Mouse (Mus musculus) kidney, postnatal 25 days (tissue): ENCODE measurements around the gene Upk3a.

Source experiments
- DNase-seq, 2 experiments: peaks; one replicate each; pipeline ENCODE4 v3.0.0; 2021; ENCODE audit warnings: mixed read lengths in 2 of 2

The Upk3a gene

GRCm38 (mm10) chr15:85016951-85017664, at the start of gene Upk3a:
Upk3a (plus strand) TSS chr15:85017141.
- peak; percentile 64 to 82 for DNase-seq

DNA sequence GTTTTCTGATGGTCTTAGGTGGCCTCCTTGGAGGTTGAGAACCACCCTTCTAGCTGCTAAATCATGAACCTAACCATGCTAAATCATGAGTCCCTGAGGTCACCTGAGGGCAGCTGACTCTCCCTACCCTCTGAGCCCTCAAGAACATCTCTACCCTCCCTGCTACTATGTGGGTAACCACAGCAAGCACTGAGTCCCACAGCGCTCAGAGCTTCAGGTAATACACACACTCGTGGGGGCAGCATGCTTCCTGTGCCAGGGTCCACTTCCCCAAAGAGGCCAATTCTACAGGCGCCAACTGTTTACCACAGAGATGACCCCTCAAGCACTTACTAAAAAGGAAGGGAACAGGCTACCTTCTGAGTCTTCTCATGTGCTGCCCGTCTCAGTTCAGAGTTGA, 48.4 kb upstream of the Upk3a start:
- no peak for DNase-seq

DNA sequence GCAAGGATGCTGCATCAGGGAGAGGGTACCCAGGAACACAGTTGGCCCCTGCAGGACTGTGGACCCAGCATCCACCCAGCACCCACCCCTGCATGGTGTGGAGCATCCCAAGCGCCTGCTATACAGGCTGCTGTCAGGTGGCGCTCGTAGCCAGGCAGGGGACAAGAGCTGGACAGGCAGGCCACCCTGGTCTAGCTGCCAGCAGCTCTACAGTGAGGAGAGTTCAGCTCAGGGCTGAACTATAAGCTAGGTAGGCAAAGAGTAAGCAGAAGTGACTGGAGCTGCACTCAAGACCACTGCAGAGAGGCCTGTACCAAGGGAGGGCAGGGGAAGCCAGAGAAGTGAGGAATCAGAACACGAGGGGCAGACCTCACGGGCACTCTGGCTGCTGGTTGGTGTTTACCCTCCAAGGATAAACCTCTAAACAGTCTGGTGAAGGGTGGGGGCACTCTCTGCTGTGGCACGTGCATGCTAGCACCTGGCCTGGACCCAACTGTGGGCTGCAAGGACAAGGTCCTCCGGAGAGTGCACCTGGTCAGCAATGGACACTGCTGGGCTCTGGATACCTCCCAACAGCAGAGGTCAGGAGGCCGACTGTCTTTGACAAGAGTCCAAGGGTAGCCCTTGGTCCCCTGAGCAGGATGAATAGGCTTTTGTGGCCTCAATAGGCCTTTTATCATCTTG, 43.9 kb upstream of the Upk3a start:
- peak; percentile 86 to 92 for DNase-seq

DNA sequence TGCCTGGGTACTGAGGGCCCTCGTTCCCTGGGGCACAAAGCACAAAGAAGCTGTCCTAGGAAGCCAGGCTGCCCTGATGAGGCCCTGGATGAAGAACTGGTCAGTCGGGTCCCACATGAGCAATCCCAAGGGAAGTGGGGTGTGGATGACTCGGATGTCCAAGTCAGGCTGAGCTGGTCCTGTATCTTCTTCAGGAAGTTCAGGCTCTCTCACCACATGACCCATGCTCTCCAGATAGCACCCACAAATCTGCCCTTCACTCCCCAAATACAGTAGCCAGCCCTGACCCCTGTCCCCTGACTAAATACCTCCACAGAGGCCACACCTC, 43.4 kb upstream of the Upk3a start:
- no peak for DNase-seq

GRCm38 (mm10) chr15:84975729-84976128, 41.2 kb upstream of the Upk3a start:
- DNase-seq, result peak; percentile 54 to 75

DNA sequence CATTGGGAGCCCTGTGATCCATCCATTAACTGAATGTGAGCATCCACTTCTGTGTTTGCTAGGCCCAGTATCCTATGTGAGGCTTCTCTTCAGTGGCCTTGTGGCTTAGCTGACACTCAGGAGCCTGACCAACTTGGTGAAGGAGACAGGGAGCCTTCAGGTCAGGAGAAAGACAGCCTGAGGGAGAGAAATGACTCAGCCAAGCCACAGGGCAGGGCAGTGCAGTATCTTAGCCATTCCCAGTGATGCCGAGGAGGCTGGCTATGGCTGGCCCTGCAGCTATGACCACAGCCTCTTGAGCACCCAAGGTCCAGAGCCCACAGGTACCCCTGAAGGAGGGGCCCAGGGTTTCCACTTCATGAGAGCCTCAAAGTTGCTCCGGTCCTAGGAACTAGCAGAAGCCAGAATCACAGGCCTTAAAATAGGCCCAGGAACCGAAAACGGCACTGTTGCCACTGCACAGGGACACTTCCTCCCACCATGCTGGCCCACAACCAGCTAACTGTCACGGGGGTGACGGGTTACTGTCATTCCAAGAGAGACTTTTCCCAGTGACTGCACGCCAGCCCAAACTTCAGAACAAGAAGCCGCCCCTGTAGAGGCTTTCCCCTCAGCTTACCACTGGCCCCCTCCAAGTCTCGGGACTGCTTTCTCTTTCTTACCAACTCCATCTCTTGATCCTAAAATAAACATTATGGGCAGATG, 35.2 kb upstream of the Upk3a start:
- DNase-seq, result peak in 1 of 2 experiments; percentile 39

DNA sequence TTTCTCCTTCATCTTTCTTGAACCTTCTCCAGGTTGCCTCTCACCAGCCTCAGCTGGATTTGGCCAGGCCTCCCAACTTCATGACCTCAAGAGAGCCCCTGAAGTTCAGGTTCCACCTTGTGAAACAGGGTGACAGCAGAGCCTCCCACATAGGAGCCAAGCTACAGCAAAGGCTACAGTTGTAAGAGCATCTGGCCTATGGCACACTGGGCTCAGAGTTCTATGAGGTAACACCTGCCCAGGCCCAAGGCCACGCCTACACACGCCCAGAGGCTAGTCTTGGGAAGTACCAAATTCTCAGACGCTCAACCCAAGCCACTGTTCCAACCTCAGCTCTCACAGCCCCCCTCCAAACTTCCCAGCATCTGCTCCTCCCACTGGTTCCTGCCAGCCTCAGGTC, 34.1 kb upstream of the Upk3a start:
- DNase-seq, result no peak

DNA sequence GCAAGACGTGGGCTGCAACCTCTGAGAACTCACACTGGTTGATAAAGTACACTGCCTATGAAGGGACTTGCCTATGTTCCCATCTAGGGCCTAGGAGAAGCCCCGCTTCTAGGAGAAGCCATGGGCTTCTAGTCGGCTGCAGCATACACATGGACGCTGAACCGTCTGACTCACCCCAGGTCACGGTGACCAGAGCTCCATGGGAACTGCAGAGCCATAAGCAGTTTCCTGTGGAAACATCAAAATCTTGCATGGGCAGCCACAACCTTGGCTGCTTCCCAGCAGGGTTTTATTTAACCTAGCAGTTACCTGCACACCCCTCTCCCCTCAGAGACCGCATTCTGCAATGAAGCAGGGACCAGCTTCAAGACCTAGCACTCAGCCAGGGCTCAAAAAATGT, 33.2 kb upstream of the Upk3a start:
- no peak for DNase-seq

DNA sequence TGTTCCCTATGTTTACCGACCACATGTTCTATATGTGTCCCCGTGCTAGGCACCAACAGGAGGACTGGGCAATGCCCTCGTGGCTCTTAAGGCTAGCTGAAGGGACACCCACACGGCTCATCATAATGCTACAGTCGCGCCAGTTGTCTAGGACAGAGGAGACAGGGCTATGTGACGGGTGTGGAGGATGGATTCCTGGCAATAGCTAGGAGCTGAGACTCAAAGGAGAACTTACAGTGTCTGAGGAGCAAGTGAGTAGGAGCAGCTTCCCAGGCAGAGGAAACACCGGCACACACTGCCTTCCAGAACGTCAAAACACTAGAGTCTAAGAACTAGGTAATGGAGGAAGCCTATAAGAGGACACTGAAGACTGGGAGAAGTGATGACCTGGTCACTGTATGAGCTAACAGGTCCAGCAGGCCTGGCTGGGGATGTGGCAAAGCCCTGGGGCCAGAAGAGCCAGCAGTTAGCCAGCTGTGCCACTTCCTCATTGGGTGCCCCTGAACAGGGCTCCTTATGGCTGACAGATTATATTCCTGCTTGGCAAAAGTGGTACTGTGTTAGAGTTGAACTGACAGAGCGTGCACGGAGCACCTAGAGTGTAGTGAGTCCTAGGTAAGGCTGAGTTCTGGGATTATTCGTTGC, 31.3 kb upstream of the Upk3a start:
- no peak for DNase-seq

GRCm38 (mm10) chr15:84986171-84987019, 30.5 kb upstream of the Upk3a start:
- DNase-seq, result no peak

- DNase-seq, result peak; percentile 46 to 71
These were observed 29.7 kb upstream of the Upk3a start for GRCm38 (mm10) chr15:84987020-84987815.

GRCm38 (mm10) chr15:84987874-84988825, 28.8 kb upstream of the Upk3a start, which contains the start of gene 5031439G07Rik:
5031439G07Rik (minus strand) TSS chr15:84988551.
- peak; percentile 96 to 98 for DNase-seq

GRCm38 (mm10) chr15:84989098-84989497, 27.8 kb upstream of the Upk3a start:
- DNase-seq, result no peak

DNA sequence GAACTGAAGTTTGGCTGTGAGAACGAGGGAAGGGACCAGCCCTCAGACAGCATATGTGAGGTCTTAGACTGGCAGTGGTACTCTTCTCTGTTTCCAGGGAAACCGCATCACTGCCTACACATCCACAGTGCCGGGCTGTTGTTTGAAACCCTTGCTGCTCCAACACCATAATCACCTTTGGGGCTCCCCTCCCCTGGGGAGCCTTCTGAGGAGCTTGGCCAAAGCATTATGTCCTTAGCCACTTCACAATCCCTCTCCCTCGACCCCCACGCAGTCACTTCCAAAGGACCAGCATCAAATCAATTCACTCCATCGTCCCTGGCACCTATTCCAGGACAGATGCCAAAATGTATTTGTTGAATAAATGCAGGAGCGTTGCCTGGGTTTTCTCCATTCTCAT, 27.2 kb upstream of the Upk3a start:
- no peak for DNase-seq

GRCm38 (mm10) chr15:84994498-84994897, 22.4 kb upstream of the Upk3a start:
- peak in 1 of 2 experiments; percentile 33 for DNase-seq

DNA sequence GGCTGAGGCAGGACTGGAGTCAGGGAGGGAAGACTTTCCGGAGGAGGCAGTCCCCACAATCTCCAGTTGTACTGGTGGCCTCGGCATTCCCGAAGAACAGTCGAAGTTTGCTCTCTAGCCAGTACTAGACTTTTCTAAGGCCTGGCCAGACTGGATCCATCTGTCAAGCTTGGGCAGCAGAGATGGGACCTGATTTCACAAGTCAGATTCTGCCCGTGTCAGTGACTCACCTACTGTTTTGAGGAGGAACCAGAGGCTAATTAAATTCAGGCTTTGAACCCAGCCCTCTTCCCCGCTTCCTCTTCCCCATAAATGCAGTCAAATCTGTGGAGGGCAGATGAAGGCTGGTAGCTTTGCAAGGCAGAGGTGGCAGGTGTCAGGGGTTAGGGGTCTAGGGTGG, 21.9 kb upstream of the Upk3a start:
- no peak for DNase-seq

- peak; percentile 75 to 76 for DNase-seq
These were observed 21.0 kb upstream of the Upk3a start for GRCm38 (mm10) chr15:84995967-84996366.

DNA sequence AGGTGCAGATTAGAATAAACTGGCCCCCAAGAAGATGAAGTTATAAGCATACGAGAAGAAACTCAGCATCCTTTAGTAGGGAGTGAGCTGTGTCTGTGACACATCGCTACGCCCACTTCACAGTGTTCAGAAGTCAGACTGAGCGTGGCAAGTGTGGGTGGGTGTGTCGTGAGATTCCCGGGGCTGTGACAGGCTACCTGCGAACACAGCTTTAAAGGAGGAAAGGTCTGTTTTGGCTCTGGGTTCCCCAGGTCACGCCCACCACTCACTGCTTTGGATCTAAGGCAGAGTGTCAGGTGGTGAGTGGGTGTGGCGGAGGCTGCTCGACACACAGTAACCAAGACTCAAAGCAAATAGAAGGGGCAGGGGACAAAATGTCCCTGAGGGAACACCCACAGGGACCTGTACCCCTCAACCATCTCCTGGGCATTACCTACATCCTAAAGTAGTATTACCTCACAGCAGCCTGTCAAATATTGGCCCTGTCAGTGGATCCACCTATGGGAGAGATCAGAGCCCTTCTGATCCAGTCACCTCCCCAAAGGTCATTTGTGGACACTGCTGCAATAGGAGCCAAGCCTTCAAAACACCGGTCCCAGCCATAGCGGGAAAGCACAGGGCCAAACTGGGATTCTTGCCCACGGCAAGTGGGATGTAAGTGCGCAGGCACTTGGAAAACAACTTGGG, 19.0 kb upstream of the Upk3a start:
- DNase-seq, result no peak

- no peak for DNase-seq
These were observed 17.0 kb upstream of the Upk3a start for GRCm38 (mm10) chr15:84999911-85000310.
